Mouse (Mus musculus) kidney, postnatal 14 days (tissue): ENCODE data around the gene Dgki.
A peak's percentile ranks its signal among the peaks of the same experiment; 100 is the strongest.

Experiments used
- DNase-seq: peaks from one replicate; pipeline ENCODE4 v3.0.0; 2022; ENCODE audit warnings: mixed read lengths

Dgki gene

GRCm38 (mm10) chr6:36903159-36903794, 396.7 kb downstream of the Dgki start:
- no peak for DNase-seq

- DNase-seq, result no peak
These were observed 400.1 kb downstream of the Dgki start for GRCm38 (mm10) chr6:36899872-36900271.

GRCm38 (mm10) chr6:36898412-36898811, 401.6 kb downstream of the Dgki start:
- DNase-seq, result no peak

GRCm38 (mm10) chr6:36897616-36898149, 402.3 kb downstream of the Dgki start:
- DNase-seq, result no peak

GRCm38 (mm10) chr6:36896656-36897055, 403.3 kb downstream of the Dgki start:
- peak; percentile 20 for DNase-seq

GRCm38 (mm10) chr6:36891820-36892219, 408.2 kb downstream of the Dgki start:
- no peak for DNase-seq

- no peak for DNase-seq
These were observed 409.2 kb downstream of the Dgki start for GRCm38 (mm10) chr6:36890776-36891175.

- peak; percentile 85 for DNase-seq
These were observed 409.7 kb downstream of the Dgki start for GRCm38 (mm10) chr6:36890296-36890695.

GRCm38 (mm10) chr6:36881309-36881708, 418.7 kb downstream of the Dgki start:
- no peak for DNase-seq

GRCm38 (mm10) chr6:36880643-36881263, 419.2 kb downstream of the Dgki start:
- DNase-seq, result no peak

- no peak for DNase-seq
These were observed 422.6 kb downstream of the Dgki start for GRCm38 (mm10) chr6:36877399-36877798.

GRCm38 (mm10) chr6:36876426-36876825, 423.6 kb downstream of the Dgki start:
- no peak for DNase-seq

- no peak for DNase-seq
These were observed 424.1 kb downstream of the Dgki start for GRCm38 (mm10) chr6:36875926-36876325.

GRCm38 (mm10) chr6:36872876-36873275, 427.1 kb downstream of the Dgki start:
- no peak for DNase-seq

- no peak for DNase-seq
These were observed 431.8 kb downstream of the Dgki start for GRCm38 (mm10) chr6:36868217-36868616.

- DNase-seq, result no peak
These were observed 441.5 kb downstream of the Dgki start for GRCm38 (mm10) chr6:36858258-36859041.

- DNase-seq, result no peak
These were observed 442.2 kb downstream of the Dgki start for GRCm38 (mm10) chr6:36857627-36858257.

GRCm38 (mm10) chr6:36850422-36851129, 449.4 kb downstream of the Dgki start:
- peak; percentile 43 for DNase-seq

GRCm38 (mm10) chr6:36845288-36845687, 454.7 kb downstream of the Dgki start:
- DNase-seq, result no peak

GRCm38 (mm10) chr6:36844258-36844657, 455.7 kb downstream of the Dgki start:
- DNase-seq, result no peak

- DNase-seq, result no peak
These were observed 456.9 kb downstream of the Dgki start for GRCm38 (mm10) chr6:36843031-36843488.
